Mouse (Mus musculus) G1E (cell line): ENCODE results near the gene Pgc. TPM values are rescaled to one million over a fixed set of nuclear protein-coding genes. Genes with fewer than 3 reads are reported as not detected.

ENCODE experiments used
- ATAC-seq: 2 replicates; pipeline ENCODE4 v1.8.0; 2016; ENCODE audit warnings: mild to moderate bottlenecking; ENCODE audit not compliant: insufficient number of reproducible peaks, poor library complexity, low FRiP score, severe bottlenecking; ENCODE audit errors: extremely low read depth
- DNase-seq: peaks from one replicate; pipeline ENCODE4 v3.0.0; 2012; ENCODE audit warnings: low spot score
- H3K27me3 ChIP-seq: 2 replicates; pipeline ENCODE4 v1.6.1; 2012; ENCODE audit warnings: mild to moderate bottlenecking, low read length, inconsistent platforms; ENCODE audit not compliant: insufficient read depth
- H3K36me3 ChIP-seq: replicated peaks from 2 replicates; pipeline ENCODE3; 2012; ENCODE audit warnings: mild to moderate bottlenecking, inconsistent platforms
- H3K4me1 ChIP-seq: 2 replicates; pipeline ENCODE4 v1.6.1; 2012; ENCODE audit warnings: low read depth, low read length, inconsistent platforms, mixed read lengths; ENCODE audit not compliant: insufficient read depth
- H3K4me3 ChIP-seq: 2 replicates; pipeline ENCODE4 v1.5.1; 2012; ENCODE audit warnings: low read depth, mild to moderate bottlenecking, inconsistent platforms, low read length, moderate library complexity, mixed read lengths
- H3K9me3 ChIP-seq: replicated peaks from 2 replicates; pipeline ENCODE4 v1.6.1; 2012; ENCODE audit warnings: inconsistent platforms
- CTCF ChIP-seq: IDR thresholded peaks from 2 replicates; pipeline ENCODE4 v1.5.1; 2012; ENCODE audit warnings: low read depth, low read length, inconsistent platforms, mixed read lengths
- GATA1 ChIP-seq: IDR thresholded peaks from 2 replicates; pipeline ENCODE4 v1.6.1; 2012; ENCODE audit warnings: borderline replicate concordance, low read length, inconsistent platforms, mixed read lengths
- GATA2 ChIP-seq: IDR thresholded peaks from 2 replicates; pipeline ENCODE4 v1.6.1; 2012; ENCODE audit warnings: low read depth, low read length, inconsistent platforms, borderline replicate concordance
- POLR2AphosphoS5 ChIP-seq: IDR thresholded peaks from 2 replicates; pipeline ENCODE4 v1.6.1; 2012; ENCODE audit warnings: low read depth, low read length, inconsistent platforms; ENCODE audit not compliant: insufficient replicate concordance
- TAL1 ChIP-seq: conservative IDR thresholded peaks from 2 replicates; pipeline ENCODE4 v1.6.1; 2012; ENCODE audit warnings: low read depth, low read length, inconsistent platforms, mixed read lengths
- polyA plus RNA-seq: library from polyadenylated mRNA; stranded (reverse); fragments of >175 nt; gene quantifications from 2 replicates; pipeline ENCODE4 v1.2.3, GENCODE M21; 2012
- total RNA-seq, 2 experiments: library from RNA; stranded (forward) in 1 of 2; stranded (reverse) in 1 of 2; fragments of 200-1000 nt in 1 of 2; fragments of >200 nt in 1 of 2; fragmentation: Nextera tagmentation in 1 of 2; gene quantifications; 2 replicates each; pipeline ENCODE4 v1.2.3; 2014 to 2017

The Pgc gene
- total and polyA plus RNA-seq, 3 experiments: not detected

- H3K4me1 ChIP-seq: 0 out of 2 replicates have a peak, but pooled peaks cover 2% of the 10 kb centered on the region
- ATAC-seq (no peak), DNase-seq (no peak)
- no peak overlapping the region for H3K4me3 ChIP-seq
- TF ChIP-seq CTCF: no peak
- no peak for TF ChIP-seq POLR2AphosphoS5
- no peak for TF ChIP-seq GATA2
- no peak for TF ChIP-seq TAL1
- TF ChIP-seq GATA1: no peak
- no peaks in the 10 kb centered on the region for H3K9me3 ChIP-seq
- H3K36me3 ChIP-seq: peaks cover 10% of the 10 kb centered on the region
- peaks cover 39% of the 10 kb centered on the region for H3K27me3 ChIP-seq
These were observed 23.1 kb upstream of the Pgc start for GRCm38 (mm10) chr17:47703556-47703955.

- Histone ChIP-seq H3K36me3 (peaks cover 10% of the 10 kb centered on the region), H3K4me3 (no peak overlapping the region), H3K4me1 (peaks cover 2% of the 10 kb centered on the region; the same call in 1 of the 2 replicates), H3K9me3 (no peaks in the 10 kb centered on the region), H3K27me3 (peaks cover 43% of the 10 kb centered on the region)
- ATAC-seq (no peak), DNase-seq (no peak)
- TF ChIP-seq CTCF (no peak), GATA1 (no peak), TAL1 (no peak), POLR2AphosphoS5 (no peak), GATA2 (no peak)
These were observed 21.9 kb upstream of the Pgc start for GRCm38 (mm10) chr17:47704692-47705091.

GRCm38 (mm10) chr17:47706196-47706595 lies 20.4 kb upstream of the Pgc start:
- no peak for TF ChIP-seq GATA2
- no peak for TF ChIP-seq TAL1
- TF ChIP-seq POLR2AphosphoS5: no peak
- no peak for TF ChIP-seq CTCF
- TF ChIP-seq GATA1: no peak
- H3K36me3 ChIP-seq: peaks cover 10% of the 10 kb centered on the region
- H3K9me3 ChIP-seq: no peaks in the 10 kb centered on the region
- DNase-seq (no peak), ATAC-seq (no peak)
- peaks cover 45% of the 10 kb centered on the region for H3K27me3 ChIP-seq
- H3K4me1 ChIP-seq: peaks cover 10% of the 10 kb centered on the region
- no peak overlapping the region for H3K4me3 ChIP-seq

- Histone ChIP-seq H3K36me3 (peaks cover 2% of the 10 kb centered on the region), H3K27me3 (peaks cover 50% of the 10 kb centered on the region), H3K9me3 (no peaks in the 10 kb centered on the region), H3K4me1 (peaks cover 10% of the 10 kb centered on the region), H3K4me3 (no peak overlapping the region)
- no peak for DNase-seq
- ATAC-seq: no peak
- TF ChIP-seq GATA1: no peak
- no peak for TF ChIP-seq CTCF
- no peak for TF ChIP-seq POLR2AphosphoS5
- TF ChIP-seq TAL1: no peak
- no peak for TF ChIP-seq GATA2
These were observed 18.7 kb upstream of the Pgc start for GRCm38 (mm10) chr17:47707961-47708360.

- no peak for TF ChIP-seq POLR2AphosphoS5
- TF ChIP-seq GATA2: no peak
- TF ChIP-seq GATA1: no peak
- no peak for TF ChIP-seq TAL1
- no peak for TF ChIP-seq CTCF
- ATAC-seq (no peak), DNase-seq (no peak)
- Histone ChIP-seq H3K27me3 (peaks cover 50% of the 10 kb centered on the region), H3K4me3 (no peak overlapping the region), H3K9me3 (no peaks in the 10 kb centered on the region), H3K36me3 (no peaks in the 10 kb centered on the region), H3K4me1 (peaks cover 10% of the 10 kb centered on the region)
These were observed 17.7 kb upstream of the Pgc start for GRCm38 (mm10) chr17:47708972-47709371.

- DNase-seq (no peak), ATAC-seq (no peak)
- Histone ChIP-seq H3K9me3 (no peaks in the 10 kb centered on the region), H3K4me3 (no peak overlapping the region), H3K36me3 (no peaks in the 10 kb centered on the region), H3K27me3 (peaks cover 48% of the 10 kb centered on the region), H3K4me1 (peaks cover 8% of the 10 kb centered on the region)
- TF ChIP-seq POLR2AphosphoS5 (no peak), GATA2 (no peak), GATA1 (no peak), CTCF (no peak), TAL1 (no peak)
These were observed 16.6 kb upstream of the Pgc start for GRCm38 (mm10) chr17:47710036-47710435.
